Mouse (Mus musculus) CH12.LX (cell line): ENCODE measurements around the gene Six1.

ENCODE experiments used
- CHD1 ChIP-seq: IDR thresholded peaks from 2 replicates; pipeline ENCODE4 v1.6.1; 2012; ENCODE audit warnings: low read depth, low read length, improper control_type of control experiment, inconsistent platforms
- E2F4 ChIP-seq: IDR thresholded peaks from 2 replicates; pipeline ENCODE4 v1.6.1; 2011; ENCODE audit warnings: low read depth, low read length, improper control_type of control experiment; ENCODE audit not compliant: insufficient replicate concordance
- EP300 ChIP-seq: IDR thresholded peaks from 2 replicates; pipeline ENCODE4 v1.6.1; 2011; ENCODE audit warnings: low read length, improper control_type of control experiment
- ETS1 ChIP-seq: conservative IDR thresholded peaks from 2 replicates; pipeline ENCODE4 v1.6.1; 2012; ENCODE audit warnings: low read depth, mild to moderate bottlenecking, inconsistent platforms, low read length, improper control_type of control experiment, moderate library complexity
- HCFC1 ChIP-seq: IDR thresholded peaks from 2 replicates; pipeline ENCODE4 v1.6.1; 2012; ENCODE audit warnings: low read depth, mild to moderate bottlenecking, inconsistent platforms, low read length, improper control_type of control experiment
- MAFK ChIP-seq: IDR thresholded peaks from 2 replicates; pipeline ENCODE4 v1.6.1; 2011; ENCODE audit warnings: low read length, improper control_type of control experiment; ENCODE audit not compliant: insufficient replicate concordance
- NRF1 ChIP-seq: IDR thresholded peaks from 2 replicates; pipeline ENCODE4 v1.6.1; 2014; ENCODE audit warnings: low read depth, mild to moderate bottlenecking, inconsistent platforms, low read length, improper control_type of control experiment, moderate library complexity
- RAD21 ChIP-seq: IDR thresholded peaks from 2 replicates; pipeline ENCODE4 v1.6.1; 2011; ENCODE audit warnings: low read depth, mild to moderate bottlenecking, low read length, improper control_type of control experiment, moderate library complexity
- SIN3A ChIP-seq: IDR thresholded peaks from 2 replicates; pipeline ENCODE4 v1.6.1; 2012; ENCODE audit warnings: low read length, improper control_type of control experiment, inconsistent platforms
- ZC3H11A ChIP-seq: IDR thresholded peaks from 2 replicates; pipeline ENCODE4 v1.6.1; 2012; ENCODE audit warnings: low read depth, mild to moderate bottlenecking, inconsistent platforms, low read length, improper control_type of control experiment

- TF ChIP-seq ETS1 (no peak), ZC3H11A (no peak), HCFC1 (no peak), E2F4 (no peak), RAD21 (no peak), EP300 (no peak), CHD1 (no peak), NRF1 (no peak), SIN3A (no peak), MAFK (no peak)
These were observed 11.3 kb downstream of the Six1 start for GRCm38 (mm10) chr12:73042406-73042805.
